Mouse (Mus musculus) cerebellum, postnatal 10 days (tissue): ENCODE results near the gene Zscan12.

ENCODE experiments used
- DNase-seq, 2 experiments: peaks; one replicate each; pipeline ENCODE4 v3.0.0; 2021; ENCODE audit warnings: mixed read lengths in 2 of 2

Gene Zscan12

DNA sequence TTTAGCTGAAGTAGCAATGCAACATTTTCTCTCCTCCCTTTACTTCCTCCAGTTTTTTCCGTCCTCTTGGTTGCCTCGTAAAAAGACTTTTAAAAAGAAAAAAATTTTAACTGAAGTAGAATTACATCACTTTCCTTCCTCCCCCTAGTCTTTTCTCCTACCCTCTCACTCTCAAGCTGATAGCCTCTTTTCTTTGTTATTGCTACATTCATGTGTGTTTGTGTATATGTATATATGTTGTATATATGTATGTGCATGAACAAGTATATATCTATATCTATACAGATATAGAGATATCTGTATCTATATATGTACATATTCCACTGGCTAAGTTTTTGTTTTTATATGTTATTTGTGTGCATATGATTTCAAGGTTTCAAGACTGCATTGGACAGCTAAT, 40.2 kb downstream of the Zscan12 start:
- no peak for DNase-seq

DNA sequence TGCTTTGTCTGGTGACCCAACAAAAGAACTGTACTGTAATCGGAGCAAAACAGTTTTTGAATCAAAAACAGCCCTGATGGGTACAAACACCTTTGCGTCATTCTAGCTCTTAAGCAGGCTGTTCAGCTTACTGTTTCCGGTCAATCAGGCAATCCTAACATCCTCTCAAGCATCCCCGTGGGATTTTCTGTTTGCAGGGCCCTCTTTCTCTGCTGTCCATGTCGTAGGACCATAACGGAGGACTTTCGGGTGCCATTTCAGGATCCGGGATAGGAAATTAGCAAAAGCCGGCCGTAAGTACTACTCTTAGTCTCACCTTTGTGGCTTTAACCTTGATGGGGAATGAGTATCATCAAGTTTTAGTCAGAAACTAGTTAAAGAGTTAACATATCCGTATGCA, 44.7 kb downstream of the Zscan12 start:
- DNase-seq = no peak

DNA sequence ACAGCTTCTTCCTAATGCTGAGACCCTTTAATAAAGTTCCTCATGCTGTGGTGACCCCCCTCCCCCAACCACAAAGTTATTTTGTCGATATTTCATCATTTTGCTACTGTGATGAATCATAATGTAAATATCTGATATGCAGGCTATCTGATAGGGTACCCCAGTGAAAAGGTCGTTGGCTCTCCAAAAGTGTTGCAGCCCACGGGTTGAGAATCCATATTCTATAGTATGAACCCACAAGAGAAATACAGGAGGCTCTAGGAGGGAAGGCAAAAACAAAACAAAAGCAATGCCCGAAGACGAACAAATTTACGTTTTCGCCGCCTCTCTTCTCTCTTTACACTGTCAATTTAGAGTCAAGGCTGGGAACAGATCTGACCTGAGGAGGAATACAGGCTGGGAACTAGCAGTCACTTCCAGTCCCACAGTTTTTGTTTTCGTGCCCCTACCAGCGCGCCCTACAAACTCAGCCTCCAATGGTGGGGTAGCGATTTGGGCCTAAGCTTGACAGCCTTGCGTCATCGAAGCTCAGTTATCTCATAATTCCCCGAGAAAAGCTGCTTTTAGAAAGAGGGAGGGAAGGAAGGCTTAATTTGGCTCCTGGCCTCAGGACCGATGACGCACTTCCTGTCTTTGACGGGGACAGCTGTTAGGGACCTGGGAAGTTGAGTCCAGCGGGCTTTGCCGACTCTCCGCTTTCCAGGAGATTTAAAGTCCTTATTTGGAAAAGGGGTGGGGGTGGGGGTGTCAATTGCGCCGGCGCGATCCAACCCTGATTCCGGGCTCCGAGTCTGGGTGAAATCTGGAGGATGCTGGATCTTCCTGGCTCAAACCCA, 45.6 kb downstream of the Zscan12 start:
- DNase-seq = peak; percentile 89 to 90

DNA sequence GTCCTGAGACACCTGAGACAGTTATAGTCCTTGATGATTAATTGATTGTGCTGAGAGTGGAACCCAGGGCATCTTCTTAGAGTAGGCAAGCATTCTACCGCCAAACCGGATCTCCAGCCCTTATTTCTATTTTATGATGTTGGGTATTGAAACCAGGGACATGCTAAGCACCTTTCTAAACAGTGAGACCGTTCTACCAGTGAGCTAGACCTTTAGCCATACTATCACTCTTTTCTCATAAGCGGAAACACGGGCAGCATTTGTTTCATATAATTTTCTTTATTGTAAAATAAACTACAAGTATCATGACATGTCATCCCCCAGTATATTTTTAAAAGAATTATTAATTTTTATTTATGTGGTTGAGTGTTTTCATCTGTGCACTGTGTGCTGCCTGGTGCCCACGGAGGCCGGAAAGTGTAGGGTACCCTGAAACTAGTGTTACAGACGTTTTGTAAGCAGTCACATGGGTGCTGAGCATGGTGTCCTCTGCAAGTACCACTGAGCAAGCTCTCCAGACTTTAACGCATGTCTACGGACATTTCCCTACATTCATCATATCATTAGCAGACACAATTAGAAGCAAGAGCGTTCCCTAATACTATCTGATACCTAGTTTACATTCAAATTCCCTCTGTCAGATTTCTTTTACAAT, 46.3 kb downstream of the Zscan12 start:
- peak in 1 of 2 experiments; percentile 17 for DNase-seq

DNA sequence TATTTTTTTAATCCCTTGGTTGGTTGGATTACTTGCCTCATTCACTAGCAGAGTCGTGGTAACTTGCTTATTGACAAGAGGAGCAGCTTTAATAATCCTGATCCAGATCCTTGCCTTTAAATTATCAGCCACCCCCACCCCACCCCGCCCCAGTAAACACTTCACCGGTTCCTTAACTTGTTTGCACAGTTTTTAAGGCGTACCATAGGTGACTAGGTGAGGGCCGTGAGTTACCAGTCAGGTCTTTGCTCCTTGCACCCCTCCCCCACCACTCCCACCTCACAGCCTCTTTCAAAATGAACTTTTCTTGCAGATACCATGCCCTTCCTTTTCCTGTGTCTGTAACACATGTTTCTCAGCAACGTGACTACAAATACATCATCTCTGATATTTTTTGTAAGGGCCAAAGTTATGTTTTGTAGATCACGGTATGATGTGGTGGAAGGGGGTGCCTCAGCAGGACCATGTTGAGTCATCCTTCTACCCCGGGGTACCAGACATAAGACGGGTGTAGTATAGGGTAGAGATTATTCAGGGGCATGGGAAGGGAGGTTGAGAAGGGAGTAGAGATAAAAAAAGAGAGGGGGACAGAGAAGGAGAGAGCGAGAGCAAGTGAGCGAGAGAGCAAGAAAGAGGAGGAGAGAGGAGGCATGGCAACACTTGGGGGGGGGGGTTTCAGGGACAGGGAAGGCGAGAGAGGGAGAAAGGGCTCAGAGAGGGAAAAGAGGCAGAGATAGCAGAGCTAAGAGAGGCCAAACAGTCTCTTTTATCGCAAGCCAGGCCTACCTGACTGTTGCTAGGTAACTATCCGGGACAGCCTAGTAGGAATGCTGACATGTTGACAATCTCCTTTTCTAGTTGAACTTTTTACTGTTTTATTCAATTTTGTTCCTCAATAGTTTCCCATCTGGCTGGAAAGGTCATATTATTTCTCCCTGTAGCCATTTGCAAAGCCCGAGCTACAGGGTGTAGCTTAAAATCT, 51.9 kb downstream of the Zscan12 start:
- no peak for DNase-seq

DNA sequence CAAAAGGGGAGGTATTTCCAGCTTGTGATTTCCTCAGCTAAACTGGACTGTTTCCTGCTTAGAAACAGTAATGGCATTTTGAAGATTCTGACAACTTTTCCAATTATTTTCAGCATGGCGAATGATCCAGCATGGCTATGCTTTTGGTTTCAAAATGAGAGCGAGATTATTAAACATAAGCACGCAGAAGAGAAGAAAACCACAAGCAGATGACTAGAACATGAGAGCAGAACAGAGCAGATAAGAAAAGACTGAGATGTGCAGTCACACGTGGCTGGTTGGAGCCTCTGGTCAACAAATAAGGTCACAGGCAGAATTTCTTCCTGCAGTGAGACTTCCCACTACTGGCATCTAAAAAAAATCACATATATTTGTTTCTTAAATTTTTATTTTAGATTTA, 52.6 kb downstream of the Zscan12 start:
- DNase-seq = no peak

DNA sequence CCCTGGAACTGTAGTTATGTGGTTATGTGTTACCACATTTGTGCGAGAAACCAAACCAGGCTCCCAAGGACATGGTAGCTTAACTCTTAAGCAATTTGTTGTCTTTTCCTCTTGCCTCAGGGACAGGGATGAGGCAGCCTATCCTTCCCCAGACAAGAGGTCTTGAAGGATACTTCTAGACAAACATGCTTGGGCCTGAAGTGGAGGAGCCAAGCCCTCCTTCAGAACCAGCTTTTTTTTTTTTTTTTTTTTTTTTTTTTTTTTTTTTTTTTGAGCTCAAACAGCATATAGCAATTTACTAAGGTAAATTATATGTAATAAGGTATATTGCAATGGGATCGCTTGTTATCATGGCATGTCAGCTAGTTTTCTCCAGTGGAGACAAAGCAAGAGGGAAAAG, 53.1 kb downstream of the Zscan12 start:
- DNase-seq = no peak

DNA sequence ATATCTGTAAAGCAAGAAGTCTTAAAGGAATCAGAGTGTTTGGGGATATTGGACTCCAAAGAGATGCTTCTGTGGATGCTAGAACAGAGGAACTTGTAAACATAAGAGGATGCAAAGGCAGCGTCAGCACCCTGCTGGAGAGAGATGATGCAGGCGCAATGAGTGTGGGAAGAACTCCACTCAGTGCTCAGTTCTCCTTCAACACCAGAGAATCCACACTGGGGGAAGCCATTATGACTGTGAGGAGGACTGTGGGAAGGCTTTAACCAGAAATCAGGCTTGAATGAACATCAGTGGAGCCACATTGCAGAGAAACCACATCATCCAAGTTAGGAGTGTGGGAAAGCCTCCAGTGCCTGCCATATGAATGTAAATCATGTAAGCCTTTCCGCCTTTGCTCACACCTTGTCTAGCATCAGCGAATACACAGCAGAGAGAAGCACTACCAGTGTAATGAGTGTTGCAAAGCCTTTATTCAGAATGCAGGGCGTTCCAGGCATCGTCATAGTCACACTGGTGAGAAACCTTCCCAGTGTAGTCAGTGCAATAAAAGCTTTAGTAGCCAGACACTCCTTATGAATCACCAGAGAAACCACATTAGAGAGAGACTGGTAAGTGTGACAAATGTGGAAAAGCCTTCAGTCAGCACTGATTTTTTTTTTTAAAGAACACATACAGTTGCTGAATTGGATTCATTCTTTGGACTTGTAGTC, 54.8 kb downstream of the Zscan12 start:
- no peak for DNase-seq

DNA sequence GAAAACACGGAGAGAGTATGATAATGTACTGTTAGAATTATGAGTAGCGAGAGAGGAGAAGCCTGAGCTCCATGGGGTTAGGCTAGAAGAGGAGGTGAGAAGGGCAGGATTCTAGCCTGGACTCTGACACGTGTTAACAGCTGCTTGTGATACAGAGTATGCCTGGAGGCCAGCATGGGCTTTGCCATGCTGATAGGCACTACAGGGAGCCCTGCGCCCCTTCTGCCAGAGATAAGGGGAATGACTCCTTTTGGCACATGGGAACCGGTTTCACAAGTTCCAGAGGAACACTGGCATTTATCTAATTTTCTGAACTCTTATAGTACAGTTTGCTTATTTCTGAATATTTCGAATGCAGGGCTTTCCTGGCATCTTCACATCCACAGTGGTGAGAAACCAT, 56.2 kb downstream of the Zscan12 start:
- no peak for DNase-seq
